Mouse (Mus musculus) embryonic facial prominence, embryonic 13.5 days (tissue): ENCODE data around the gene Slamf1. TPM values are rescaled to one million over a fixed set of nuclear protein-coding genes. Genes with fewer than 3 reads are reported as not detected.
"Not testable (repeated sequence)": the region's sequence is repeated elsewhere in the genome, so short reads cannot be mapped to it uniquely, and the experiment has no call there.

ENCODE experiments used
- ATAC-seq: fragments of 200-750 bp; cut with Nextera tagmentation; 2 replicates; pipeline ENCODE4 v1.8.0; 2017; ENCODE audit warnings: low read depth; ENCODE audit not compliant: insufficient number of reproducible peaks, insufficient read depth, low FRiP score, low TSS enrichment
- H3K27ac ChIP-seq: fragments of 300-500 bp; sonication (generic); 2 replicates; pipeline ENCODE4 v1.5.1; 2015; ENCODE audit warnings: moderate library complexity, mild to moderate bottlenecking, inconsistent platforms
- H3K27me3 ChIP-seq: fragments of 300-500 bp; sonication (generic); 2 replicates; pipeline ENCODE4 v1.6.1; 2015; ENCODE audit warnings: mild to moderate bottlenecking, inconsistent platforms
- H3K36me3 ChIP-seq: fragments of 300-500 bp; sonication (generic); 2 replicates; pipeline ENCODE4 v1.6.1; 2015; ENCODE audit warnings: mild to moderate bottlenecking, inconsistent platforms
- H3K4me1 ChIP-seq: fragments of 300-500 bp; sonication (generic); 2 replicates; pipeline ENCODE4 v1.6.1; 2015; ENCODE audit warnings: inconsistent platforms
- H3K4me2 ChIP-seq: fragments of 300-500 bp; sonication (generic); 2 replicates; pipeline ENCODE4 v1.6.1; 2015; ENCODE audit warnings: moderate library complexity, mild to moderate bottlenecking, inconsistent platforms
- H3K4me3 ChIP-seq: fragments of 300-500 bp; sonication (generic); 2 replicates; pipeline ENCODE4 v1.5.1; 2015; ENCODE audit warnings: mild to moderate bottlenecking, inconsistent platforms
- H3K9ac ChIP-seq: fragments of 300-500 bp; sonication (generic); 2 replicates; pipeline ENCODE4 v1.6.1; 2015; ENCODE audit warnings: mild to moderate bottlenecking, inconsistent platforms
- H3K9me3 ChIP-seq: fragments of 300-500 bp; sonication (generic); 2 replicates; pipeline ENCODE4 v1.6.1; 2016; ENCODE audit warnings: inconsistent platforms
- WGBS: fragments of 180-500 bp; shearing (Covaris S2); methylation state at CpG from one replicate; pipeline ENCODE4 v1.1.7; 2015; ENCODE audit warnings: mixed read lengths; 5-methylcytosine and 5-hydroxymethylcytosine counted together
- polyA plus RNA-seq: library from polyadenylated mRNA; unstranded; fragments of >200 nt; fragmentation: Nextera tagmentation; extraction: Ambion mirVana; gene quantifications from 2 replicates; pipeline ENCODE4 v1.2.1, GENCODE M21; 2015

The Slamf1 gene
- polyA plus RNA-seq, 1 experiment from 2014 or later, result 0.35 TPM

DNA sequence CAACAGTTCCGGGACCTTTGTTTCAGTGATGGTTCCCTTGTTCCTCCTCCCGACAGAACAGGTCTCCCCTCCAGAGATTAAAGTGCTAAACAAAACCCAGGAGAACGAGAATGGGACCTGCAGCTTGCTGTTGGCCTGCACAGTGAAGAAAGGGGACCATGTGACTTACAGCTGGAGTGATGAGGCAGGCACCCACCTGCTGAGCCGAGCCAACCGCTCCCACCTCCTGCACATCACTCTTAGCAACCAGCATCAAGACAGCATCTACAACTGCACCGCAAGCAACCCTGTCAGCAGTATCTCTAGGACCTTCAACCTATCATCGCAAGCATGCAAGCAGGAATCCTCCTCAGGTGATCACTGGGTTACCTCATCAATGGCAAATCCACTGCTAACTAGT, 10.1 kb downstream of the Slamf1 start:
- no peak overlapping the region for H3K9ac ChIP-seq
- H3K27ac ChIP-seq, result no peak overlapping the region
- ATAC-seq, result no peak
- no peaks in the 10 kb centered on the region for H3K9me3 ChIP-seq
- H3K4me1 ChIP-seq, result no peaks in the 10 kb centered on the region
- WGBS, result 73% methylated on average over 7 of the region's 7 CpGs
- H3K27me3 ChIP-seq, result no peaks in the 10 kb centered on the region
- H3K4me3 ChIP-seq, result no peak overlapping the region
- no peaks in the 10 kb centered on the region for H3K36me3 ChIP-seq
- no peak overlapping the region for H3K4me2 ChIP-seq

DNA sequence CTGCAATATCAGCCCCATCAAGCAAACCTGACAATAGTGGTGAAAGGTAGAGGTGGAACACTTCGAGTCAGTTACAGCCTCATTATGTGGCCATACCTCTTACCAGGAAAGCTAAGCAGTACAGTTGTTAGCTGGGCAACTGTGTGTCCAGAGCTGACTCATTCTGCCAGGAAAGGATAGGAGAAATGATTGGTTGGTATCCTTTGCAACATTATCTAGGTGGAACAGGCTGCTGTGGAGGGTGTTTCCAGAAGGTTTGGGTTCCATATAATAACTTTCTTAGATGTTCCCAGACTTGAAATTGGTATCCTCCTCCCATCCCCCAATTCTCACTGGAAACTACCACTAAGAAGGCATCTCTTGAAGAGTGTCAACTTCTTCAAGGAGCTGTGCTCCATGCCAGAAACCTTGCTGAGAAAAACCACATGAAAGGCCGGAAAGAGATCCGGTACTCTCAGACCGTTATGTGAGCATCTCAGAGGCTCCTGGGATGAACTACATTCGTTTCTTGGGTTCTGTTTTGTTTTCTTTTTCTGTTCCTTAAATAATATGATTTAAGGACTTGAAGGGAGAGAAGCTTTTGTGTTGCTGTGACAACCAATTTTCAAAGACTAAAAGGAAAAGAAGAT, 15.5 kb downstream of the Slamf1 start:
- Histone ChIP-seq H3K4me2 (no peak overlapping the region), H3K27me3 (0 out of 2 replicates have a peak, but pooled peaks cover 5% of the 10 kb centered on the region), H3K9me3 (no peaks in the 10 kb centered on the region), H3K27ac (no peak overlapping the region), H3K4me3 (no peak overlapping the region), H3K4me1 (no peaks in the 10 kb centered on the region), H3K9ac (no peak overlapping the region), H3K36me3 (no peaks in the 10 kb centered on the region)
- ATAC-seq, result no peak
- 77% methylated on average over 5 of the region's 5 CpGs for WGBS

DNA sequence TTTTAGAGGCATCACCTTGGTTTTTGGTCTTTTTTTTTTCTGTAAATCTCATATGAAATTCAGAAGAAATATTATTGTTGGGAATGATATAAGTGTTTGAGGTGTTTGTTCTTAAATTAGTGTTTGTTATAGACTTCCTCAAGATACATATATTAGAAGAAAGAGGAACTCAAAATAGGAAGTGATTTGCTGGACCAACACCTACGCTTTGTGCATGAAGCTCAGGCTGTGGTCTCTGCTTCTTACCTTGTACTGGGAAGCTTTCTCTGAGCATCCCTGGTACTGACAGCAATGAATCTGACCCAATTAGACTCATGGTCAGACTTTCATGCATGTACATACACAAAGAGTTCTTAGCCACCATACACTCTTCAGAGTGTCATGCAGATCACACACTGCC, 18.9 kb downstream of the Slamf1 start:
- H3K4me1 ChIP-seq, result no peaks in the 10 kb centered on the region
- H3K27me3 ChIP-seq, result 0 out of 2 replicates have a peak, but pooled peaks cover 5% of the 10 kb centered on the region
- ATAC-seq, result no peak
- no peak overlapping the region for H3K4me2 ChIP-seq
- H3K36me3 ChIP-seq, result no peaks in the 10 kb centered on the region
- H3K4me3 ChIP-seq, result no peak overlapping the region
- 93% methylated on average over 1 of the region's 1 CpGs for WGBS
- no peak overlapping the region for H3K9ac ChIP-seq
- no peaks in the 10 kb centered on the region for H3K9me3 ChIP-seq
- no peak overlapping the region for H3K27ac ChIP-seq

DNA sequence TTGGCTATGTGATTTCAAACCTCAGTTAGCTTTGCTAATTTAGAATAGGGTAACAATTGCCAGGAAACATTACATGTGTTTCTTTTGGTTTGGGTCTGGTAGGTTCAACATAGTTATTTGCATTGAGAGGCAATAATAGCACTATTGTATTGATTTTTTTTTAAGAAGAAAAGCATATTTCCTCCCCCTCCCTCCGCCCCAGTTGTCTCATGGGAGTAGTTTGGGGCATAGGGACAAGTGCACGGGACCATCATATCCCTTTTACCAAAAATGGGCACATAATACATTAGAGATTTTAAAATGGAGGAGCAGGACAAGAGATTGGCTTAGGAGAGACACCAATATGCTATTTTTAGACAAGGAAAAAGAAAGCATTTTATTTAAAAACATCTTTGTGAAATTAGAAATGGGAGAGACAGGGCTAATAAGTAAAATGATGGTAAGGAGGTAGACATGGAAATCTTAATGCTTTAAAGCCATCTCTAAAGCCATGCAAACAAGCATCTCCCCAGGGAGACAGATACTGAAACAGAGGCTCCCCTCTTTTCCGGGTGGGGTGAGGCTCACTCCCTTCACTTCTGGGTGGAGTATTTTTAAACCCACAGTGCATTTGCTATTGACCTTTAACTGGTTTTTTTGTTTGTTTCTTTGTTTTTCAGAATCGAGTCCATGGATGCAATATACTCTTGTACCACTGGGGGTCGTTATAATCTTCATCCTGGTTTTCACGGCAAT, 20.5 kb downstream of the Slamf1 start:
- Histone ChIP-seq H3K9ac (no peak overlapping the region), H3K4me1 (no peaks in the 10 kb centered on the region), H3K4me2 (no peak overlapping the region), H3K36me3 (no peaks in the 10 kb centered on the region), H3K9me3 (no peaks in the 10 kb centered on the region), H3K27me3 (0 out of 2 replicates have a peak, but pooled peaks cover 5% of the 10 kb centered on the region), H3K27ac (no peak overlapping the region), H3K4me3 (no peak overlapping the region)
- ATAC-seq, result no peak
- WGBS, result 68% methylated on average over 6 of the region's 6 CpGs

DNA sequence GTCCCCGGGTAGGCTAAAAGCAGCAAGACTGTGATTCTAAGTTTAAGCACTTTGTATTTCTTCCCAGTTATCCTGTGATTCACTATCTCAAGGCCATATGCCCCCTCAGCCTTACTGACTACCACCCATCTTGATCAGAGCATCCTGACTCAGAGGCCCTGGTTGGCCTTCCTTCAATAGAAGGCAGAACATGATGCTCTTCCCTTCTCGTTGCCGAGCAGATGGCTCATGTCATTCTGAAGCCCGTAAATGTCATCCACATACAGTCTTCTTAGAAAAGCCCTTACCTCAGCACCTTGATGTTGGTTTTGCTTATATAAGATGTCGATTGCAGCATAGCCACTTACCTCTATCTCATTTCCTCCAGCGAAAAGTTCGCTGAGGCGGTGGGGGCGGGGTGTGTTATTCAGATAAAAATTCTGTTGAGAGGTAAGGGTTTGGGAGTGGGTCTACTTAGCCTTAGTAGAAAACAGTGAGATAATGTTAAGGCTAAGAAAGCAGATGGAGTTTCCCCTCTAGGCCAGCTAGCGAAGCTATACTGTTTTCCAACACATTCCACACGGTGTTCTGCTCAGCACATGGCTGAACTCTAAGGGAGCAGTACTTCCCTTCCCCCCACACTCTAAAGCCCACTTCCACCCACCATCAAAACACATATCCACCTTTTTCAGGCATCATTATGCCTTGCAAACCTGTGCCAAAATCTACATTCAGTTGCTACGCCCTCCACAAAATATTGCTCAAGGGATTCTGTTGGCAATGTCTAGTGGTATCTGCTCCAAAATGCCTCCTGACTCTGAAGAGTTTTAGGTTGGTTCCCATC, 21.7 kb downstream of the Slamf1 start:
- ATAC-seq, result no peak
- H3K36me3 ChIP-seq, result no peaks in the 10 kb centered on the region
- H3K4me2 ChIP-seq, result no peak overlapping the region
- no peak overlapping the region for H3K27ac ChIP-seq
- WGBS, result 86% methylated on average over 12 of the region's 12 CpGs
- H3K9me3 ChIP-seq, result no peaks in the 10 kb centered on the region
- H3K4me1 ChIP-seq, result no peaks in the 10 kb centered on the region
- H3K27me3 ChIP-seq, result 0 out of 2 replicates have a peak, but pooled peaks cover 5% of the 10 kb centered on the region
- no peak overlapping the region for H3K4me3 ChIP-seq
- H3K9ac ChIP-seq, result no peak overlapping the region

DNA sequence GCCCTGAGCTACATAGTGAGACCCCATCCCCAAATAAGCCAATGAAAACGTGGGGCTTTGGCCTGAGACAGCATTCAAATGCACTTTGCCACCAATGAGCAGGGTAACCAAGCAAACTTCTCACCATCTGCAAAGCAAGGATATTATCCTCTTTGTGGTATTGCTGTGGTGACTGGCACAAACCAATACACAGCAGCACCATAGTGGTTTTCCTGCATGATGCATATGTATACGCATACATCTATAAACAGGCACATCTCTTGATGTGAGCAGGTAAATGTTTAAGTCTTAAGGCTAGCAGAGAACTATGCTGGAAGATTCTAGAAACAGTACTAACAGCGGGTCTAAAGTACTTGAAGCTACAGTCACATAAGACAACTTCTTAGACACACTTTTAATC, 22.5 kb downstream of the Slamf1 start:
- WGBS, result 77% methylated on average over 3 of the region's 3 CpGs
- no peak overlapping the region for H3K4me2 ChIP-seq
- ATAC-seq, result no peak

DNA sequence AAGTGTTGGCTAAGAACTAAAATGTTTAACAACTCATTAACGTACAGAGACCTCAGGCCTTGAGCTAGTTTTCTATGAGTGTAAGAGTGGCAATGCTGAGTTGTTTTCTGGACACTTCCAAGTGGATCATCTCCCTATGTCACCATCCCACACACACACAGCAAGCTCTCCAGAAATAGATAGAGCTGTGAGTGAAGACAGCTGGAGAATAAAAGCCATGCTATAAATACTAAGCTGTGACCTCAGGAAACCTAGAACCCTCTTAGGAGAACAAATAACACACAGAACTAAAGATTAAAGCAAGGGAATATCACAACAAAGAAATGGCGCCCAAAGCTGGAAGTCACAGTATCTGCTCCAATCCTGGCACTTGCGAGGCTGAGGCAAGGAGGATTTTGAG, 24.6 kb downstream of the Slamf1 start:
- Histone ChIP-seq H3K4me2 (no peak overlapping the region), H3K4me3 (no peak overlapping the region), H3K27me3 (no peaks in the 10 kb centered on the region), H3K27ac (no peak overlapping the region), H3K36me3 (no peaks in the 10 kb centered on the region), H3K9ac (no peak overlapping the region), H3K9me3 (no peaks in the 10 kb centered on the region), H3K4me1 (no peaks in the 10 kb centered on the region)
- ATAC-seq, result no peak
- whole genome bisulfite sequencing, result 88% methylated on average over 3 of the region's 3 CpGs

More for the DNA sequence above, 22.5 kb downstream of the Slamf1 start:
- H3K4me3 ChIP-seq, result no peak overlapping the region
- no peaks in the 10 kb centered on the region for H3K4me1 ChIP-seq
- H3K9me3 ChIP-seq, result no peaks in the 10 kb centered on the region
- 0 out of 2 replicates have a peak, but pooled peaks cover 5% of the 10 kb centered on the region for H3K27me3 ChIP-seq
- H3K9ac ChIP-seq, result no peak overlapping the region
- H3K27ac ChIP-seq, result no peak overlapping the region
- H3K36me3 ChIP-seq, result no peaks in the 10 kb centered on the region

DNA sequence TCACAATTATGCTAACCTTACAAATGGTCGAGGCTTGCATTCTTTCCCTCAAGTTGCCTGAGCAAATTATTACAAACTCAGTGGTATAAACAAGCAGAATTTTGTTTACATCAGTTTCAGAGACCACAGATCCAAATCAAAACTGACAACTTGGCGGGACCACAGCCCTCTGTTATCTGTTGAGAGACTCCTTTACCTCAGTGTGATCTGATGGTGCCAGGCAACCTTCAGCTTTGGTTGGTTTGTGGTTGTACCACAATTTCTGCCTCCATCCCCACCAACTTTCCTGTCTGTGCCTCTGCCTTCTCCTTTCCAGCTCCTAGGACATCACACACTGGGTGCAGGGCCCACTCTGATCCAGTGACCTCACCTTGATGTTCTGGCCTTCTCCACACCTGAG, 29.3 kb downstream of the Slamf1 start:
- no peak overlapping the region for H3K4me3 ChIP-seq
- ATAC-seq, result no peak
- no peak overlapping the region for H3K4me2 ChIP-seq
- no peak overlapping the region for H3K27ac ChIP-seq
- H3K36me3 ChIP-seq, result no peaks in the 10 kb centered on the region
- no peaks in the 10 kb centered on the region for H3K27me3 ChIP-seq
- no peaks in the 10 kb centered on the region for H3K9me3 ChIP-seq
- 43% methylated on average over 2 of the region's 2 CpGs for WGBS
- no peak overlapping the region for H3K9ac ChIP-seq
- H3K4me1 ChIP-seq, result no peaks in the 10 kb centered on the region

DNA sequence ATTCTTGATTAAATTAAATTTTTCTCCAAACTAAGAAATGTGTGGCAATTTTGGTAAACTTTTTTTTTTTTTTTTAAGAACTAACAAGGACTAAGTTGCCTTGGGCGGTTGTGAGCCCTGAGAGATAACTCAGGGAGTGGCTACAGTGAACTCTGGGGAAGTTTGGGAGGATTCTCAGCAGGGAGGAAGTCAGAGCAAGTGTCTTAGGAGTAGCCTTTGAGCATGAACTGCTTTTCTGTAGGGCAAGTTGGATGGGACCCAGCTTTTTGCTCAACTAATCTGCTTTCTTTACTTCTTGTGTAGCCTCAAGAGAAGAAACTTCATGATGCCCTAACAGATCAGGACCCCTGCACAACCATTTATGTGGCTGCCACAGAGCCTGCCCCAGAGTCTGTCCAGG, 30.9 kb downstream of the Slamf1 start:
- H3K4me1 ChIP-seq, result no peaks in the 10 kb centered on the region
- no peak overlapping the region for H3K4me2 ChIP-seq
- no peak overlapping the region for H3K9ac ChIP-seq
- WGBS, result 43% methylated on average over 1 of the region's 1 CpGs
- H3K36me3 ChIP-seq, result no peaks in the 10 kb centered on the region
- no peak overlapping the region for H3K27ac ChIP-seq
- ATAC-seq, result no peak
- no peaks in the 10 kb centered on the region for H3K27me3 ChIP-seq
- H3K4me3 ChIP-seq, result no peak overlapping the region
- no peaks in the 10 kb centered on the region for H3K9me3 ChIP-seq

DNA sequence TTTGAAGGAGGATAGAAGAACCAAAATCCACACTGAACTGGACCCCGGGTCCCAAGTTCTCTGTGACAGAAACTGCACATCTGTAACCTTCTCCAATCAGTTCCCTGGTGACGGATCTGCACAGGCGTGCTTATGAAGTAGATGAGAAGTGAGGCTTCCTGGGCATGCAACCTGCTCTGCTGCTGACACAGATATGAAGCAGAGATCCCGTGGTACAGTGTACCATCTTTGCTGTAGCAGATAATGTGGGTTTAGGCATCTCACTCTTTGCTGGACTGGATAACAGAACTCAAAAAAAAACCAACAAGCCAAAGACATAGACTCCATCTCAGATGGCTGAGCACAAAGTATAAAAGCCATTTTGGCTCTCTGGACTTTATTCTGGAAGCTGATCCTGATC, 32.7 kb downstream of the Slamf1 start:
- no peak overlapping the region for H3K27ac ChIP-seq
- no peak overlapping the region for H3K4me3 ChIP-seq
- H3K4me1 ChIP-seq, result no peaks in the 10 kb centered on the region
- no peak for ATAC-seq
- 77% methylated on average over 4 of the region's 4 CpGs for WGBS
- H3K9ac ChIP-seq, result no peak overlapping the region
- no peak overlapping the region for H3K4me2 ChIP-seq
- no peaks in the 10 kb centered on the region for H3K27me3 ChIP-seq
- no peaks in the 10 kb centered on the region for H3K9me3 ChIP-seq
- H3K36me3 ChIP-seq, result no peaks in the 10 kb centered on the region

DNA sequence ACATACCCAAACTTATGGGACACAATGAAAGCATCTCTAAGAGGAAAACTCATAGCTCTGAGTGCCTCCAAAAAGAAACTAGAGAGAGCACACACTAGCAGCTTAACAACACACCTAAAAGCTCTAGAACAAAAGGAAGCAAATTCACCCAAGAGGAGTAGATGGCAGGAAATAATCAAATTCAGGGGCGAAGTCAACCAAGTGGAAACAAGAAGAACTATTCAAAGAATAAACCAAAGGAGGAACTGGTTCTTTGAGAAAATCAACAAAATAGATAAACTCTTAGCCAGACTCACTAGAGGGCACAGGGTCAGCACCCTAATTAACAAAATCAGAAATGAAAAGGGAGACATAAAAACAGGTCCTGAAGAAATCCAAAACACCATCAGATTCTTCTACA, 44.1 kb downstream of the Slamf1 start:
- WGBS, result 82% methylated on average over 1 of the region's 1 CpGs
- not testable (repeated sequence) for H3K27ac ChIP-seq, H3K4me2 ChIP-seq, H3K36me3 ChIP-seq, H3K9ac ChIP-seq, H3K27me3 ChIP-seq, H3K4me1 ChIP-seq, ATAC-seq, H3K4me3 ChIP-seq, H3K9me3 ChIP-seq
